Mouse (Mus musculus) T-cell, adult 2 months (primary cell): ENCODE results near the gene Bub3.
A peak's percentile ranks its signal among the peaks of the same experiment; 100 is the strongest.

ENCODE experiments used
- DNase-seq: peaks from one replicate; pipeline ENCODE4 v3.0.0; 2022; ENCODE audit warnings: low spot score

The Bub3 gene

DNA sequence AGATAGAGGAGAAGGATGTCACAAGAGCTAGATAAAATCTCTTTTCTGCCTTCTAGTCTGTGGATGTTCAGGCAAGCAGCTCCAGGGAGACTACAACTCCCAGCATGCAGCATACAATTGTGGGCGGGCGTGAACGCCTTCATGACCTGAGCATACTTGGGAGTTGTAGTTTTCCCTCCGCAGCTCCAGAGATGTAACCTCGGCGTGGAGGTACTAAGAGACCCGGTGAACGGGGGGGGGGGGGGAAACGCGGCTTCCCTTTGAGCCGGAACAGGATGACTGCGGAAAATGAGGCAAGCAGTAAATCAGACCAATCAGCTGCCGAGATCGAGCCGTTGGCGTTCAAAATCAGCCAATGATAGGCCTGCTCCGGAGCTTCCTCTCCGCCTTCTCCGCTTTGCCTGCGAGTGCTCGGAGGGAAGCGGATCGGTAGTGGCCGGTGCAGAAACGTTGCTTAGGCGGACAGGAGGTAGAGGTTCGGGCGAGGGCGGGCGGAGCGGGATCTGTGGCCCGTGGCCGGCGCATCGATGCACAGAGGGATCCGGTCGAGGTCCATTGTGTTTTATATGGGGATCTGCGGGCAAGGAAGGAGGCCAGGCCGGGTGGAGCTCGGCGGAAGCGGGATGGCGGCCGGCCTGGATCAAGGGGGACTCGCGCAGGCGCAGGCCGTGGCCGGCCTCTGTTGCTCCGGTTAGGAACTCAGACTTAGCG, at the start of gene Bub3:
Bub3 (plus strand) TSS at position 237 of the 711 bp plus-strand sequence.
- DNase-seq: peak; percentile 93

GRCm38 (mm10) chr7:131539979-131540378, 20.0 kb upstream of the Bub3 start:
- peak; percentile 62 for DNase-seq

- DNase-seq: no peak
Observed at GRCm38 (mm10) chr7:131541184-131542114, 18.6 kb upstream of the Bub3 start.

DNA sequence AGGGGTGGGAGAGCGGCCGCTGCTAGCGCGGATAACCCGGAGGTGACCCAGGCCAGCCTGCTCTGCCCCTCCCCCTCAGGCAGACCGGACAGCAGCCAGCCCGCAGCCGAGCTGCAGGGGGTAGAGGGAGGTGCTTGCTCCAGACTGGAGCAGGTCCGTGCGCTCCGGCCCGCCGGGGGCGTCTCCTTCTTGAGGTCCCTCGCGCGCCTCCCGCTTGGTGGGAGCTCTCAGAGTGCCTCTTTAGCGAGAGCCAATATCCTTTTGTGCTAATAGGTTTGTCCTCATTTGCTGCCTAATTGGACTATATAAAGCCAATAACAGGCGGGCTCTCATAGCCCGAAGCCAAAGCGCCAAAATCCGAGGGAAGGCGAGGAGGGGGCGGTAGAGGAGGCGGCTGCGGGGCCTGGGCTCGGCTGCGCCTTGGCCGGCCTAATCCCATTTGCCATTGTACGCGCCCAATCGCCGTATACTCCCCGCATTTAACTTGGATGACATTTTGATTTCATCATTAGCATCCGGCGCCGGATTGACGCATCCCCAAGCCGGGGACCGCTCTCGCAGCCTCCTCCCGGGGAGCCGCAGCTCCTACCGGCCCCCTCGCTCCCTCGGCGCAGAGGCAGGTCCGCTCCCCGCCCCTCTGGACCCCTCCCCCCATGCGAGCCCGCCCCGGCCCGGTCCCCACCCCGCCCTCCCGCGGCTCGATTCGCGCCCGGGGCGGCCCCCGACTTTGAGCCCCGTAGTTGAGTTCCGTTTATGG, 17.7 kb upstream of the Bub3 start, which contains the start of gene Hmx3:
Hmx3 (plus strand) TSS at position 753 of the 757 bp plus-strand sequence.
- no peak for DNase-seq

- DNase-seq: no peak
Observed at GRCm38 (mm10) chr7:131542872-131543622, 17.0 kb upstream of the Bub3 start.

GRCm38 (mm10) chr7:131543623-131544481, 16.2 kb upstream of the Bub3 start:
- DNase-seq: no peak

DNA sequence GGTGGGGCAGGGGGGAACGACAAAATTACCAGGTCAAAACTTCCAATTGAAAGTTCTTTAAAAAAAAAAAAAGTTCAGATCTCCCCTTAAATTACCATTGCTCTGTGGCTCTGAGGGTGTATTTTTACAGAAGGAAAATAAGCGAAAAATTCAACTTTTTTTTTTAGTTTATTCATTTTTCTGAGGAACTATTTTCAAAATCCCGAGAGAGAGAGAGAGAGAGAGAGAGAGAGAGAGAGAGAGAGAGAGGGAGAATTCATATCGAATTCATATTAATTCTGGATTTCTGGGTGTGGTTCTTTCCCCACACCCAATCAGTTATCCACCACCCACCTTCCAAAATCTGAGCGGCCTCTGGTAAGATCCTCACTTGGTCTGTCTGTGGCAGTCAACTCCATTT, 15.2 kb upstream of the Bub3 start:
- no peak for DNase-seq

DNA sequence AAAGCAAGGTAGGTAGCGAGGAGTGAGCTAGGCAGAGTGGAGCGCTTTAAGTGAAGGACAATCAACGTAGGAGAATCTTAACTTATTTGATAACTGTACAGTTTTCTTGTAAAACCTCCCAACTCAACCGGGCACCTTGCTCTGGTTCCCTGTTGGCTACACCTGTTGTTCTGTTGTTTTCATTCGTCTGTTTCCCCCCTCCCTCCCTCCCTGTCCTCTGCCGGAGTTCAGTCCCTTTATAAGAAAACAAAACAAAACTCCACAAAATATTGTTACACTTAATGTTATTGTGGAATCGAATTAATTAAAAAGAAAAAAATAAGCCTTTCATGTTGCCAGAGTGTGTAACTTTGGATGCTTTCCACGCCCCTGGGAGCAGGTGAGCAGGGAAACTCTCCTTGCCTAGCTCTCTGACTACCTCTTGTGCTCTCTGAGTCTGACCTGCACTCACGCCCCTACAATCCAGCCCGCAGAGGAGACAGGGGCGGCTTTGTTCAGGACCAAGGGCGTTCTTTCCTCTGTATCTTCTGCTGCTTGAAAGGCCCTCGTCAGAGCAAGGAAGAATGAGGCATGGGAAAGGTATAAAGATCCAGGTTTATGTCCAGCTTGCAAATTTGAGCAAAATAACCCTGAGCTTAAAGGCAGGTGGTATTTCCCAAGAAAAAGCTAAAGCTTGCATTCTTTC, 14.2 kb upstream of the Bub3 start:
- no peak for DNase-seq

DNA sequence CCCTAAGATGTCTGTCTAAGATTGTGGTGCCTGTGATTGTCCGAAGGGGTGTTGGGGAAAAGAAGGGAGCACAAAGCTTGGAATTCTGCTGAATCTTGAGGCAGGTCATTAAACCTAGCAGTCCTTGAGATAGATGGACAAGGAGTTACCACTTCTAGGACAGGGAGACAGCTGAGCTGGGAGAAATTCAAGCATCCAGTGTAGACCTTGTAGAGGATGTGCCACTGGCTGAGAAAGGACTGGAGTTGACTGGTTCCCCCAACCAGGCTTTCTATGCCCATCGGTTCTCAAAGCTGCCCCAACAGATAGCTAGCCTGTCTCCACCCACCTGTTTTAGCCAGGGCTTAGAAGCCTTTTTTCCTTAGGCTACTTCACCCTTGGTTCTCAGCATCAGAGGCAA, 13.6 kb upstream of the Bub3 start:
- DNase-seq: no peak

DNA sequence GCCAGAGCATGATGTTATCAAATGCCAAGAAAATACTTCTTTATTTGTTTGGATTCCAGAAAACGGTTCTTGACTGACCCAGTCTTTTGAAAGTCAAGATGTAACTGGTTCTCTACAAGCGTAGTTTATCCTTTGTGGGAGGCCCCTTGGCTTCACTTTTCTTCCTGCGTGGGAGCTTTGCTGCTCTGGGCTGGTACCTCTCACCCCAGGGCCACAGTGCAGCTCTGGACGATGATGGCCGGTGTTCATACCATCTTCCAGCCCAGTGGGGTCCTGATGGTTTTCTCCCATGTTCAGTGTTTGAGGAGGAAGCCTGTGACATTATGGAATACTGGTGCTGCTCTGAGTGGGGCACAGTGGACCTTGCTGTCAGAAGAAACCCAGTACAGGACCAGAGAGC, 12.5 kb upstream of the Bub3 start:
- no peak for DNase-seq

- no peak for DNase-seq
Observed at GRCm38 (mm10) chr7:131548473-131548872, 11.5 kb upstream of the Bub3 start, which contains the start of gene Hmx2. TSS of gene Hmx2 (plus strand) at chr7:131548773.

- no peak for DNase-seq
Observed at GRCm38 (mm10) chr7:131551471-131551870, 8.6 kb upstream of the Bub3 start.

- no peak for DNase-seq
Observed at GRCm38 (mm10) chr7:131551931-131552741, 7.9 kb upstream of the Bub3 start.

DNA sequence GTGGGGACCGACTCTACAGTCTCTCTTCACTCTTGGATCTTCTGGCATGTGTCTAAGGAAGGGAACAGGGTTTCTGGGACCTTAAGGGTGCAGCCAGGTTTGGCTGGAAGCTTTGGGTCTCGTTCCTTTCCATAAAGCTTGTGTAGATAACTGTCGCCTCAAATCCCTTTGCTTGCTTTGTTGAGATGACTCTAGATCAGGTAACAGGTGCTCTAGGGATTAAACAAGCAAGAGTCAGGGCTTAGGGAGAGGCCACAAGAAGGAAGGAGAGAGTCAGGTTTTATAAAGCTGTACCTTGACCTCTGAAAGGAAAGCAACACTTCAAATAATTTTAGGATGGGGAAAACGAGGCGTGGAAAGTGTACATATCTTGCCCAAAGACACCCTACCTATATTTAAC, 7.2 kb upstream of the Bub3 start:
- no peak for DNase-seq

GRCm38 (mm10) chr7:131553771-131554175, 6.2 kb upstream of the Bub3 start:
- no peak for DNase-seq

- no peak for DNase-seq
Observed at GRCm38 (mm10) chr7:131554341-131555180, 5.5 kb upstream of the Bub3 start.

DNA sequence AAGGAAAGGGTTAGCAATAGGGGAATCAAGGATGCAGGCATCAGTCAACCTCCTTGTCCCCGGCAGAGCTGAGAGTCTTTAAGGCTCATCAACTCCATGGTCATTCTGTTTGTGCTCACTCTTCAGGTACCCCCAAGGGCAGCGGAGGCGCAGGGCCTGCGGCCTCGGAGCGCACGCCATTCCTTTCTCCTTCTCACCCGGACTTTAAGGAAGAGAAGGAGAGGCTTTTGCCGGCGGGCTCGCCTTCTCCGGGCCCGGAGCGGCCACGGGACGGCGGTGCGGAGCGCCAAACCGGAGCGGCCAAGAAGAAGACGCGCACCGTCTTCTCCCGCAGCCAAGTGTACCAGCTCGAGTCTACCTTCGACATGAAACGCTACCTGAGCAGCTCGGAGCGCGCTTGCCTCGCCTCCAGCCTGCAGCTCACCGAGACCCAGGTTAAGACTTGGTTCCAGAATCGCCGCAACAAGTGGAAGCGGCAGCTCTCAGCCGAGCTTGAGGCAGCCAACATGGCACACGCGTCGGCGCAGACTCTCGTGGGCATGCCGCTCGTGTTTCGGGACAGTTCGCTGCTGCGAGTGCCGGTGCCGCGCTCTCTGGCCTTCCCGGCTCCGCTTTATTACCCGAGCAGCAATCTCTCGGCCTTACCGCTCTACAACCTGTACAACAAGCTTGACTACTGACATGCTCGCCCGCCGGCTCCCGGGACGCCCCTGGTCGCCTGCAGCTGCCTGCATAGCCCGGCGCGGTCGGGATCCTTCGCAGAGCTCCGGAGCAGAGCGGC, 4.5 kb upstream of the Bub3 start:
- no peak for DNase-seq
